Mouse (Mus musculus): ENCODE measurements around the gene Vmn1r237. TPM values are rescaled to one million over a fixed set of nuclear protein-coding genes. Genes with fewer than 3 reads are reported as not detected.

Vmn1r237 gene
- not detected in 2 replicates for polyA plus RNA-seq (2014; fragmentation: Nextera tagmentation; extraction: Ambion mirVana)

DNA sequence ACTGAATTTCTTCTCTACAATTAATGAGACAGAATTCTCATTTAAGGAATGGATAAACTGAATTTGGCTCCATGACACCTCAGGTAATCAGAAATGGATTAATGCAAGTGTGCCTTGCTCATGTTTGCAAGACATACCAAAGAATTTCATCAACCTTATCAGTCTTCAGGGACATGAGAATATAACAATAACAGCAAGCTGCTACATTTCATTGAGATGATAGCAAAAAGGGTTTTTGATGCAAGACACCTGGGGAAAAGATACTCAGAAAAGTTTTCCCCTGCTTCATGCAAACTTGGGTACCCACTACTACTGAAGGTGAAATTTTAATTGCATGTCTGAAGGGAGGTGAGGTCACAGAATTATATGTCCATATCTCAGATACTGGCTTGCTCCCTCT is at the start of gene Vmn1r237:
TSS of gene Vmn1r237 (plus strand) at position 301 of the 400 bp plus-strand sequence.
- Histone ChIP-seq H3K27ac (replicated peaks; ENCODE audit: low read depth, low read length) (no peak within 1 kb of the TSS), H3K4me2 (ENCODE audit: low read depth, severe bottlenecking) (no peak within 1 kb of the TSS), H3K9ac (ENCODE audit: low read length) (no peak within 1 kb of the TSS), H3K4me1 (ENCODE audit: control insufficient read depth, insufficient read depth, low read length) (no peaks in the 10 kb centered on the region), H3K27me3 (ENCODE audit: control insufficient read depth, insufficient read depth, low read length) (no peaks in the 10 kb centered on the region), H3K9me3 (ENCODE audit: control insufficient read depth, low read length) (no peaks in the 10 kb centered on the region), H3K4me3 (ENCODE audit: low read depth, low read length) (no peak within 1 kb of the TSS), H3K36me3 (ENCODE audit: control insufficient read depth, insufficient read depth, low read length) (no peaks in the 10 kb centered on the region)
- ATAC-seq (ENCODE audit: insufficient number of reproducible peaks, low FRiP score, low TSS enrichment, low read depth) (no peak), DNase-seq (ENCODE audit: low spot score) (no peak)

DNA sequence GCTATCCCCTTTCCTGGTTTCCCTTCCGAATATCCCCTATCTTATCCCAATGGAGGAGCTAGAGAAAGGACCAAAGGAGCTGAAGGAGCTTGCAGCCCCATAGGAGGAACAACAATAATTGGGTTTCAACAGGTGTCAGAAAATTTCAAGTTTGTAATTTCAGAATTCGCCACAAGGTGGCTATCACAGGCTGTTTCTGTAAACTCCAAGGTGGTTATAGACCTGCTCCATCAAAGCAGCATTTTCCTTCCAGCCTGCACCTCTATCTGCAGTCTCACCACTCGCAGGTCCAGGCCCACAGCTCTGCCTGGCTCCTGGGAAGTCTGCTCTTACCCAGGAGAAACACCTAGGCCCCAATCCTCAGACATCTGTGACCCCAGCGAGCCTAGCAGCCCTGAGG is 39.6 kb upstream of the Vmn1r237 start:
- 15% methylated on average over 4 of the region's 4 CpGs for WGBS
- no peak overlapping the region for H3K27ac ChIP-seq (replicated peaks; ENCODE audit: low read depth, low read length)
- H3K9ac ChIP-seq (ENCODE audit: low read length) = no peak overlapping the region
- ATAC-seq (ENCODE audit: insufficient number of reproducible peaks, low FRiP score, low TSS enrichment, low read depth) (no peak; the same call in 1 of the 2 replicates), DNase-seq (ENCODE audit: low spot score) (peak; percentile 26)
- H3K4me3 ChIP-seq (ENCODE audit: low read depth, low read length) = no peak overlapping the region
- no peaks in the 10 kb centered on the region for H3K4me1 ChIP-seq (ENCODE audit: control insufficient read depth, insufficient read depth, low read length)
- no peak overlapping the region for H3K4me2 ChIP-seq (ENCODE audit: low read depth, severe bottlenecking)
- no peaks in the 10 kb centered on the region for H3K36me3 ChIP-seq (ENCODE audit: control insufficient read depth, insufficient read depth, low read length)
- no peaks in the 10 kb centered on the region for H3K27me3 ChIP-seq (ENCODE audit: control insufficient read depth, insufficient read depth, low read length)
- no peaks in the 10 kb centered on the region for H3K9me3 ChIP-seq (ENCODE audit: control insufficient read depth, low read length)

DNA sequence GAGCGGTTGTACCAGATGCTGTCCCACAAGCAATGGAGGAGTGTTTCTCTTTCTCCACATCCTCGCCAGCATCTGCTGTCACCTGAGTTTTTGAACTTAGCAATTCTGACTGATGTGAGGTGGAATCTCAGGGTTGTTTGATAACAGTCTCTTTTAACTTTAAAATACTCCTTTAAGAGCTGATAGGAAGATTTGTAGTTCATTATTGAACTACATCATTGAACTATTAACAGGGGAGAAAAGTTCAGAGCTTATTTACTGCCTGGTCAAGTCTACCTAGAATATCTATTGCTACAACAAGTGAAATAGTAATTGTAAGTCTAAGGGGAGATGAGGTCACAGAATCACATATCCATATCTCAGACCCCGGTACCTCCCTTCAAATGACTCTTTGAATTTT is 29.0 kb upstream of the Vmn1r237 start, which contains the start of gene Vmn1r236:
TSS of gene Vmn1r236 (plus strand) at position 301 of the 400 bp plus-strand sequence.
- no peak within 1 kb of the TSS for H3K4me2 ChIP-seq (ENCODE audit: low read depth, severe bottlenecking)
- WGBS = 76% methylated on average over 3 of the region's 3 CpGs
- no peaks in the 10 kb centered on the region for H3K27me3 ChIP-seq (ENCODE audit: control insufficient read depth, insufficient read depth, low read length)
- H3K9me3 ChIP-seq (ENCODE audit: control insufficient read depth, low read length) = no peaks in the 10 kb centered on the region
- H3K36me3 ChIP-seq (ENCODE audit: control insufficient read depth, insufficient read depth, low read length) = no peaks in the 10 kb centered on the region
- no peak for ATAC-seq (ENCODE audit: insufficient number of reproducible peaks, low FRiP score, low TSS enrichment, low read depth)
- no peak within 1 kb of the TSS for H3K9ac ChIP-seq (ENCODE audit: low read length)
- DNase-seq (ENCODE audit: low spot score) = no peak
- no peaks in the 10 kb centered on the region for H3K4me1 ChIP-seq (ENCODE audit: control insufficient read depth, insufficient read depth, low read length)
- no peak within 1 kb of the TSS for H3K4me3 ChIP-seq (ENCODE audit: low read depth, low read length)
- H3K27ac ChIP-seq (replicated peaks; ENCODE audit: low read depth, low read length) = no peak within 1 kb of the TSS

DNA sequence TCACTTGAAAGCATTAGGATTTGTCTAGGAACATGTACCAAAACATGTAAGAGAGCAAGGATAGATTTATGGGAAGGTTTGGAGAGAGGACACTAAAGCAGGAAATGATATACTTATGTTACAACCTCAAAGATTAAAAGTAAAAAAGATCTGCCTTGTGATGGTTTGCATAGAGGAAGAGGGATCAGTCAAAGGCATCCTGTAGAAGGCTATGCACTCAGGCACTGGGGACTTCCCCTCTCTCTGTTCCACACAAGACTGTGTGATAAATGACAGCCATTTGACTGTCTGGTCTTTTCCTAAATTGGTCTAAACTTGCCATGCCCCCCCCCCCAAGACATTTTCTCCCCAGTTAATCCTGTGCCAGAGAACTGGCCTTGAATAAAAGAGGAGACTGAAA is 27.3 kb upstream of the Vmn1r237 start:
- DNase-seq (ENCODE audit: low spot score) (no peak), ATAC-seq (ENCODE audit: insufficient number of reproducible peaks, low FRiP score, low TSS enrichment, low read depth) (no peak)
- Histone ChIP-seq H3K27me3 (ENCODE audit: control insufficient read depth, insufficient read depth, low read length) (no peaks in the 10 kb centered on the region), H3K36me3 (ENCODE audit: control insufficient read depth, insufficient read depth, low read length) (no peaks in the 10 kb centered on the region), H3K9me3 (ENCODE audit: control insufficient read depth, low read length) (no peaks in the 10 kb centered on the region), H3K4me2 (ENCODE audit: low read depth, severe bottlenecking) (no peak overlapping the region), H3K27ac (replicated peaks; ENCODE audit: low read depth, low read length) (no peak overlapping the region), H3K9ac (ENCODE audit: low read length) (no peak overlapping the region), H3K4me1 (ENCODE audit: control insufficient read depth, insufficient read depth, low read length) (no peaks in the 10 kb centered on the region), H3K4me3 (ENCODE audit: low read depth, low read length) (no peak overlapping the region)

DNA sequence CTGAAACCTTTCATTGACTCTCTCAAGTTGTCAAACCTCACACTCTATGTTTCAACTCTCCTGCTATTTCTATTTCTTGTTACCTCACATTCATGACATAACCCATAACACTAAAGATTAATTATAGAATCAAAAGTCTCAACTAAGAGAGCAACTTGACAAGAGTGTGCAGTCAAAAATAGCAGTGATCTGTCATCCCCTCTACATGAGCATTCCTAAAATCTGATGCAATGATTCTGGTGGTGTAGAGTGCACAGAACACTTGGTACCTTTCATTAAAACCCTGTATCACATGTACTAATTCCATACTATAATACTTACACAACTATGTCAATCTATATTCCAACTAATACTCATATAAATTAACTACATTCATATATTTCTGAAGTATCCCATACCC is 22.0 kb upstream of the Vmn1r237 start:
- no peak overlapping the region for H3K27ac ChIP-seq (replicated peaks; ENCODE audit: low read depth, low read length)
- H3K36me3 ChIP-seq (ENCODE audit: control insufficient read depth, insufficient read depth, low read length) = no peaks in the 10 kb centered on the region
- H3K9me3 ChIP-seq (ENCODE audit: control insufficient read depth, low read length) = no peaks in the 10 kb centered on the region
- no peak for ATAC-seq (ENCODE audit: insufficient number of reproducible peaks, low FRiP score, low TSS enrichment, low read depth)
- no peaks in the 10 kb centered on the region for H3K4me1 ChIP-seq (ENCODE audit: control insufficient read depth, insufficient read depth, low read length)
- no peak overlapping the region for H3K4me3 ChIP-seq (ENCODE audit: low read depth, low read length)
- H3K4me2 ChIP-seq (ENCODE audit: low read depth, severe bottlenecking) = no peak overlapping the region
- no peaks in the 10 kb centered on the region for H3K27me3 ChIP-seq (ENCODE audit: control insufficient read depth, insufficient read depth, low read length)
- no peak for DNase-seq (ENCODE audit: low spot score)
- no peak overlapping the region for H3K9ac ChIP-seq (ENCODE audit: low read length)

Small RNA genes within 50 kb of the gene (microRNA-seq; reads per million reads assigned to microRNA genes)
- not detected for gene Gm26384

Other genes starting within 250 kb of the Vmn1r237 start
- gene Vmn1r234, start 85.8 kb upstream of the Vmn1r237 start, polyA plus RNA-seq (2014; fragmentation: Nextera tagmentation; extraction: Ambion mirVana) = not detected in 2 replicates
- gene Vmn1r235, start 55.5 kb upstream of the Vmn1r237 start, polyA plus RNA-seq (2014; fragmentation: Nextera tagmentation; extraction: Ambion mirVana) = not detected in 2 replicates
- not detected in 2 replicates for gene Vmn1r236, start 28.9 kb upstream of the Vmn1r237 start, polyA plus RNA-seq (2014; fragmentation: Nextera tagmentation; extraction: Ambion mirVana)
- 1.9 and 2.7 TPM in 2 replicates for gene Zfp677, start 71.9 kb downstream of the Vmn1r237 start, polyA plus RNA-seq (2014; fragmentation: Nextera tagmentation; extraction: Ambion mirVana)
- 2.7 and 4.5 TPM in 2 replicates for gene Zfp54, start 111.4 kb downstream of the Vmn1r237 start, polyA plus RNA-seq (2014; fragmentation: Nextera tagmentation; extraction: Ambion mirVana)
- gene Zfp51, start 138.5 kb downstream of the Vmn1r237 start, polyA plus RNA-seq (2014; fragmentation: Nextera tagmentation; extraction: Ambion mirVana) = 16.6 and 17.2 TPM in 2 replicates
- gene Zfp53, start 177.1 kb downstream of the Vmn1r237 start, polyA plus RNA-seq (2014; fragmentation: Nextera tagmentation; extraction: Ambion mirVana) = 9.9 and 10.7 TPM in 2 replicates
- 1.9 and 2.5 TPM in 2 replicates for gene Zfp52, start 223.7 kb downstream of the Vmn1r237 start, polyA plus RNA-seq (2014; fragmentation: Nextera tagmentation; extraction: Ambion mirVana)

Data from limb, embryonic 11.5 days (tissue).